Mouse (Mus musculus) retina, postnatal 7 days (tissue): ENCODE measurements at regions not wholly inside any gene's neighbourhood (a gene's known extent, or its start where the extent isn't known, plus 50 kb on each side); places are given as distances from the start of the nearest gene placed in this dataset.

Source experiments
- DNase-seq: peaks from one replicate; pipeline ENCODE4 v3.0.0-alpha.2; 2012; ENCODE audit warnings: low read depth, low spot score

DNA sequence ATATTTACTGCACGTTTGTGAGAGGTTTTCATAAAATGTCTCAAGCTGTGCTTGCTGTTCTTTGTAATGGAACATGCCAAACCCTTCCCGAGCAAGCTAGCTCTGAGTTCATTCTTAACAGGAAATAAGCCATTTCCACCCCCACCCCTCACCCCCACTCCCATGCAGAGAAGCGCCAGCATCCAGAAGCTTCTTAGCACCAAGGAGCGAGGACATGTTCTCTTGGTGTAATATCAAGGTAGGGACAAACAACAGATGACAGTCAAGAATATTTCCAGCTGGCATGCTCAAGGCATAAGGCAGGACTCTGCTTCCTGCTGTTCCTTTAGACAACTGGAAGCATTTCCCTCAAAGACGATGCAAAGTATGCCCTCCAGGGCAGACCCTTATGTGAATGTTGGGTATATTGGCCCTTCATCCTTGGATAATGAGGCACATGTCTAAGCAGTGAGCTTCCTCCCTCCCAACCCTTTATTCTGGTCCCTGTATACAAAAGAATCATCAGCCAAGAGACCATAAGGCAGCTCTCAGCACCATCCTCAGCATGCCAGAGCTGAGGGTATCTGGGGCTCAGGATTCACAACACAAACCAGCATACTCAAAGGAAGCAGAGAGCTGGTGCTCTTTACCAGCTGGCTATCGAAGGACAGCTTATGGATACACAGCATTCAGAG lies 205.2 kb upstream of the Ppp2r2d start:
- DNase-seq = no peak

DNA sequence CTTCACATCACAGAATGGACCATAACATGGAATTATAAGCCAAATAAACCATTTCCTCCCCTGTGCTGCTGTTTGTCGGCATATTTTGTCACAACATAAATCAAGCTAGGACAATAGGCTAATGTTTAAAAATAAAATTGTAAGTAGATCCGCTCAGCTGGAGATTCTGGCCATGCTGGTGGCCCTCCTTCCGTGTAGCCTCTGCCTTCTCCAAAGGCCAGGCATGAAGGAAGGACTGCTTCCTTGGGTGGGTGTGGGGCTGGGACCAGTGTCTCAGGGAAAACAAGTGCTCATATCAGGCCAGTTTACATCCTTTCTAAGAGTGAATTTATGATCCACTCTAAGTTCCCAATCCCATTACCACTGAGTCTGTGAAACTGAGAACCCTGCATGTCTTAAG lies 206.3 kb upstream of the Ppp2r2d start:
- DNase-seq = no peak

DNA sequence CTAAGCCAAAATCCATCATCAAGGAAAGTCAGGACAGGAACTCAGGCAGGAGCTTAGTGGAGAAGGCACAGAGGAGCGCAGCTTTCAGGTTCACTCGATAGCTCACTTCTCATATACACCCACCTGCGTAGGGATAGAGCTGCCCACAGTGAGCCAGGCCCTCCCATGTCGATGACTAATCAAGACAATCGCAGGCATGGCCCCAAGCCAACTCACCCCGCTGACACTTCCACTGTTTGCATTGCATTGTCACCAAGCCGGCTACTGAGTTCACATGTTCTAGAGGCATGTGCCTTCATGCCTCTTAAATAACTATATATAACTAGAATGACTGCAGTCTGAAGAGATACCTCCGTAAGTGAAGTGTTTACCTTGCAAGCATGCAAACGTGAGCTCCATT lies 219.8 kb upstream of the Ppp2r2d start:
- DNase-seq = no peak

DNA sequence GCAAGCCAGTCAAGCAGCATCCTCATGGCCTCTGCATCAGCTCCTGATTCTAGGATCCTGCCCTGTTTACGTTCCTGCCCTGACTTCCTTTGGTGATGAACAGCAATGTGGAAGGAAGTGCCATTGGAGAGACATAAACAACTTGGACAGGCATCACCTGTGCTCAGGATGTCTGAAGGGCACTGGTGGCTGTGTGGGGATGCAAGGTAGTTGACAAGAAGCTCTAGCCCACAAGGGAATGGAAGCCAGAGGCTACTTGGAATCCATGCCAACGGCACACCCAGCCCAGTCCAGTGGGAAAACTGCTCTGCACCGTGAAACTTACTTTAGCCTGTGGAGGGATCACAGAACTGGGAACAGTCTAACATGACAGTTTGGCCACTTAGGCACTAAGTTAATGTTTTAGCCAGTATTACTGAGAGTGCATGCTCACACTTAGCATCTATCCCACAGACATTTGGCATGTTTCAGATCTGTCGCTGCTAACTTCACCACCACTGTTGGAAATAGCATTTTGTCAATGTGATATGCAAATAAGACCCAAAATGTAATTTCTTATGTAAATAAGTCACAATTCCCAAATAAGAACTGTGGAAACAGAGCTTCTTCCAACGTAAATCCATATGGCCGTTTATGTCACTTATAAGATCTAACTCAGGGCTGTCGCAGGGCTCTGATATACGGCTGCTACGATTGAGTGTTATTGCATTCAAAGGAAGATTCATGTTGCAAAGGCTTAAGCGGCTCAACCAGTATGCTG lies 223.5 kb upstream of the Tcerg1l start:
- DNase-seq = no peak

- no peak for DNase-seq
Observed at GRCm38 (mm10) chr7:138620080-138620684, 222.7 kb upstream of the Tcerg1l start.

- DNase-seq = no peak
Observed at GRCm38 (mm10) chr7:138616468-138616867, 218.9 kb upstream of the Tcerg1l start.

GRCm38 (mm10) chr7:138609605-138610004 lies 212.1 kb upstream of the Tcerg1l start:
- no peak for DNase-seq

DNA sequence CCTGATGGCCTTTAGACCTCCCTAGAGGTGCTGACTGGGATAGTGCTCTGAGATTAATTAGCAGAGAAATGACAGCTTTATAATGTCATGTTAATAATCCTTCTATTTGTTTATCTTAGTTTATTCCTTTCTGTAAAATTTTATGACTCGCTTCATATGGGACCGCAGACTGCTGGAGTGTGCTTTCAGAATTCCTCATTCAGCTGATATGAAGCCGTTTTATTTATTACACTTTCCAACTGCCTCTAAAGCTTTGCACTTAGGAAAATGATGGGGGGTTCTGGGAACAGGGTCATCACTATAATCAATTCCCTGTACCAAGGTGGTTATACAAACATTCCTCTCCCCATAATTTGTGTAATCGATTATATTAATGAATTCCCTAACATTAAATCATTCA lies 211.6 kb upstream of the Tcerg1l start:
- no peak for DNase-seq

DNA sequence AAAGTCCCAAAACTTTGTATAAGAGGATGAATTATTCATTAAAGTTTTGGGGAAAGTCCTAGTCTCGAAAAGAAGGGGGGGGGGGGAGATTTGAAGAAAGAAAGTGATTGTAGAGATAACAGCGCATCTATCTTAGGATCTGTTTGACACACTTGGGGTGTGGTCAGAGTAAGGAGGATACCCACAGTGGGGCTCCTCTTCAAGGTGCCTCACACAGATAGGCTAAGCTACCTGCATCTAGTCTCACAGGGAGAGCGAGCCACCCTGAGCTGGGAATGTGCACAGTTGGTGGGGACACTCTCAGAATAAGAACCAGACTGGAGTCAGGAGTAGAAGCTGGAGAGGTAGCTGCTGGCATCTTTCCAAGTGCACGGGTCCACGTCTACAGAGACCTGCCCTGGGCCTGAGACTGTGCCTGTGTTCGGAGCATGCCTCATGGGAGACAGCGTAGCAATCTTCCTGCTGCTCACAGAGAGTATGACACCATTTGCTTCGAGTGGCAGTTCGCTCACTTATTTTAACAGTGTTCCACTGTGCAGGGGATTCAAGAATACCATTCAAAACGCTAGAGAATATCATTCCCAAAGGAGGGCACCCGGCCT lies 208.9 kb upstream of the Tcerg1l start:
- DNase-seq = no peak

DNA sequence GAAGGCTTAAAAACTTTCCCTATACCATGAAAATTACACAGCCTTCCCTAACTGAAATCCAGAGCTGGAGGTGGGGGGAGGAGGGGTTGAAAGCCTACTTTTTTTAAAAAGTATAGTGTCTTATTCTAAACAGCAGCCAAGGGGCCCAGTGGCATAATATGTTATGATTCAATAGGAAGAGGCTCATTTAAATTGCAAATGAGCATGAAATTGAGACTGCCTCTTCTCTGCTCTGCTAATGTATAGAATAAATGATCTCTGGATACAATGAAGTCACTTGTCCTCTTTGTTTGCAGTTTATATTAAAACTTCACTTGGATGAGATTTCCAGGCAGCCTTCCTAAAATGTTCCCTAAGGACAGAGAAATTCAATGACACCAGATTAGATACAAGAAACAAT lies 208.4 kb upstream of the Tcerg1l start:
- no peak for DNase-seq

- no peak for DNase-seq
Observed at GRCm38 (mm10) chr7:138601749-138602148, 204.2 kb upstream of the Tcerg1l start.

GRCm38 (mm10) chr7:138593344-138593743 lies 195.8 kb upstream of the Tcerg1l start:
- DNase-seq = no peak

DNA sequence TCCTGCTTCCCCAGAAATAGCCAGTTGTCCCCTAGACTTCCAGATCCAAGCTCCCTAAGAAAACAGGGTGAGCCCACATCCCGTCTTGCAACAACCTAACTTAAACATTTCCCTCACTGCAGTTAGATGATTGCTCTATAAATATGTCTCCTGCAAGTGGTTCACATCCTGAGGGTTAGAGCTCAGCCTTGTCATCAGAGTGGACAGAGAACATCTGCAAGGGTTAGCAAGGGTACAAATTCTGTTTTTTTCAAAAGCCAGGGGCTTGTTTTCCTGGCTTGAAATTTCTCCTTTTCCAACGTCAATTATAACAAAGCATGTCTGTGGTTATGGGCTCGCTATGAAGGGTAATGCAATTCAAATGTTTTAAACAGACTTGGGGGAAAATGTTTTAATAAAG lies 169.8 kb upstream of the Tcerg1l start:
- DNase-seq = no peak

- DNase-seq = no peak
Observed at GRCm38 (mm10) chr7:138551629-138552028, 154.1 kb upstream of the Tcerg1l start.

GRCm38 (mm10) chr7:138547881-138548280 lies 150.4 kb upstream of the Tcerg1l start:
- DNase-seq = no peak

- DNase-seq = no peak
Observed at GRCm38 (mm10) chr7:138538048-138538831, 140.7 kb upstream of the Tcerg1l start.

GRCm38 (mm10) chr7:138526143-138526542 lies 128.6 kb upstream of the Tcerg1l start:
- DNase-seq = no peak

GRCm38 (mm10) chr7:138524936-138525335 lies 127.4 kb upstream of the Tcerg1l start:
- no peak for DNase-seq

GRCm38 (mm10) chr7:138514171-138514570 lies 116.6 kb upstream of the Tcerg1l start:
- DNase-seq = no peak

GRCm38 (mm10) chr7:138505205-138505604 lies 107.7 kb upstream of the Tcerg1l start:
- DNase-seq = no peak

GRCm38 (mm10) chr7:138503986-138504385 lies 106.5 kb upstream of the Tcerg1l start:
- no peak for DNase-seq

GRCm38 (mm10) chr7:138503016-138503415 lies 105.5 kb upstream of the Tcerg1l start:
- no peak for DNase-seq
